Mouse (Mus musculus): Measurements from ENCODE around the gene Dnah8.

DNA sequence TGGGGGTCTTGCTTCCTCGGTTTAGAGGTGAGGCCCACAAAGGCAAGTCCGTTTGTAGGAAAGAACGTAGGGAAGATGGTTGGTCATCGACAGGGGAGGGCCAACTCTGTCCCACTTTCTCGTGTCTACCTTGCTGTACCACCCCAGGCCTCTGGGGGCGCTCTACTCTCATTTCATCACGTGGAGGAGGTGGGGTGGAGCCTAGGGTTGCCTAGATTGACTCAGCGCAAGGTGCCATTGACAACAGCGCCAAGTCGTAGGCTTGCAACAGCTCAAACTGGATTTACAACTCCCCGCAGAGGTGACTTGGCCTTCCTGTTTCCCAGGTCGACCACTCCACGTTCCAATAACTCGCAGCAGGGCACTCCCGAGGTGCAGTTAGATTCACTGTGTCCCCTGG, 250.1 kb downstream of the Dnah8 start:
- no peak for TF ChIP-seq POLR2A (IDR thresholded peaks at IDR 0.05; ENCODE audit: extremely low read depth, insufficient read depth, low read length)
- no peak for TF ChIP-seq CTCF (IDR thresholded peaks at IDR 0.05; ENCODE audit: extremely low read depth, insufficient read depth, low read length)
